Mouse (Mus musculus): Measurements from ENCODE around the gene Lrrc61. TPM values are rescaled to one million over a fixed set of nuclear protein-coding genes. Genes with fewer than 3 reads are reported as not detected.
"Not testable (repeated sequence)": the region's sequence is repeated elsewhere in the genome, so short reads cannot be mapped to it uniquely, and the experiment has no call there.

The Lrrc61 gene
- polyA plus RNA-seq (2016; fragmentation: Nextera tagmentation; extraction: Ambion mirVana) = 15.6 and 20.1 TPM in 2 replicates

DNA sequence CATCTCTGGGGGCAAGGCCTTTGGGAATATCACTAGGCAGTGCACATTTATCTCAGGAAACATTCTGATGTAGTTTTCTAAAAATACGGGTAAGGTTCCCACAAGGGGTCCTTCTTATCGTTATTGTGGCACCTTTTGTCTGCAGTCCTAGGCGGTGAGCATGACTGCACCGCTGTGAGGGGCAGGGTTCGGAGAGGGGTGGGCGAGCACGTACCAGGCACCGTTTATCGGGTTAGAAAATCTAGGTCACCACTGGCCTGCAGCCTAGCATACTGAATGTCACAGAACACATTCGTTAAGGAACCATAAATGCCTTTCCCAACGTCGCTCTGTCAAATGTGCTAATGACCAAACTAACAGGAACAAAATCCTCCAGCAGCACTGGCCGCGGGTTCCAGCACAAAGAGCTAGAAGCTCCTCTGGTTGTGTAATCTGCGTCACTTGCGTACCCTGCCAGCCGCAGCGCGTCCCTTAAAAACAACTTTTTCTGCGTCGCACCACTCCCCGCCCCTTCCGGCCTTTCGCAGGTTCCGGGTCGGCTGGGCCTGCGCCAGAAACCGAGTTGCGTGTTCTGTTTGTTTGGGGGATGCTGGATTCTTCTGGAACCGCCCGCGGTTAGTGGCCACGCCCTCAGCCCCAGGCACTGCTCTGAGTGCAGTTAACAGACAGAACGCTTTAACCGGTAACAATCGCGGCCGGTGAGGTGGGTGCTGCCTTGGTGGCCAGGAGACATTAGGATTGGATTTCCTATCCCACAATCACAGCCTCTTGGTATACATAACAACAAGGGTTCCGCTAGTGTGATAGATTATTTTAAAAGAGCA lies at the start of gene Lrrc61:
Gene Lrrc61, plus strand, starts transcription at position 517 of the 824 bp plus-strand sequence.
- under 1% methylated on average over 39 of the region's 39 CpGs for WGBS
- peak; percentile 90 for ATAC-seq (ENCODE audit: low FRiP score, low read depth)

DNA sequence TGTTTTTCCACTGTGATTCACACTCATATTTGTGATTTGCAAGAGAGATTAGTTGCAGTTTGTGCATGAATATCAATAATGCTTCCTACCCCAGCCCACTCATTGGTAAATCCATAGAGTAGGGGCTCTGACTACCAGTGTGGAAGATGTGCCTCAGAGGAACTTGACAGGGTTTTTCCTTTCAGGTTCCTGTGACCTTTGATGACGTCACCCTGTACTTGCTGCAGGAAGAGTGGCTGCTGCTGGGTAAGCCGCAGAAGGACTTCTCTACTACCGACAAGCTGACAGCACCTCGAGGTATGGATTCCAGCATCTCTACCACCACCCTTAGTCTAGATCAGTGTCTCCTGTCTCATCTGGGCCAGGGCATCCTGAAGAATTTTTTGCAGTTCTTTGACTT lies 46.5 kb upstream of the Lrrc61 start:
- H3K36me3 ChIP-seq = peaks cover 22% of the 10 kb centered on the region
- no peaks in the 10 kb centered on the region for H3K9me3 ChIP-seq
- ATAC-seq (ENCODE audit: low FRiP score, low read depth) = no peak
- H3K9ac ChIP-seq = no peak overlapping the region
- H3K4me1 ChIP-seq = peaks cover 6% of the 10 kb centered on the region
- no peaks in the 10 kb centered on the region for H3K27me3 ChIP-seq (replicated peaks)
- 80% methylated on average over 4 of the region's 4 CpGs for WGBS
- H3K4me2 ChIP-seq (replicated peaks) = no peak overlapping the region
- H3K4me3 ChIP-seq = no peak overlapping the region
- H3K27ac ChIP-seq = no peak overlapping the region

More for the DNA sequence above, at the start of gene Lrrc61:
- no peaks in the 10 kb centered on the region for H3K9me3 ChIP-seq
- H3K27me3 ChIP-seq (replicated peaks) = no peaks in the 10 kb centered on the region
- peak within 1 kb of the TSS; percentile 92 for H3K27ac ChIP-seq
- H3K4me3 ChIP-seq = peak within 1 kb of the TSS; percentile 47
- peaks cover 17% of the 10 kb centered on the region for H3K4me1 ChIP-seq
- H3K36me3 ChIP-seq = peaks cover 13% of the 10 kb centered on the region
- H3K9ac ChIP-seq = peak within 1 kb of the TSS; percentile 76
- peak within 1 kb of the TSS; percentile 75 for H3K4me2 ChIP-seq (replicated peaks)

DNA sequence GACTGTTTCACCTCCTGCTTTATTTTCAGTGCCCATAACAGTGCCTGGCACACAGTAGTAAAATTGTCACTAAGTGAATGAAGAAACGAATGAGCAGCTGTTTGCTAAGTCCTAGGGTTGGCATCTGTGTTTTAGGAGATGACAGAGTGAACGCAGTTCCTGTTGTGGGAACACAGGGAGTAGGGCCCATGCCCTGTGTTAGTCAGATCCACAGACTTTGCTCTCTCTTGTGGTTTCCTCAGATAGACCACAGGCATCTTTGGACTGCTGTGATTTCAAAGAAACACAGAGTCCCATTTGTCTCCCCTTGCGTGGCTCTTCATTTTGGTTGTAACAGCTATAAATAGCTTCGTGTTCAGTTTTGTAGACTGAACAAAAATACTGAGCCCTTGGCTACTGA lies 44.2 kb upstream of the Lrrc61 start:
- Histone ChIP-seq H3K36me3 (peaks cover 43% of the 10 kb centered on the region), H3K4me1 (no peaks in the 10 kb centered on the region), H3K4me2 (replicated peaks) (no peak overlapping the region), H3K27me3 (replicated peaks) (no peaks in the 10 kb centered on the region), H3K27ac (no peak overlapping the region), H3K9me3 (no peaks in the 10 kb centered on the region), H3K4me3 (no peak overlapping the region), H3K9ac (no peak overlapping the region)
- ATAC-seq (ENCODE audit: low FRiP score, low read depth) = no peak
- WGBS = 86% methylated on average over 4 of the region's 4 CpGs

DNA sequence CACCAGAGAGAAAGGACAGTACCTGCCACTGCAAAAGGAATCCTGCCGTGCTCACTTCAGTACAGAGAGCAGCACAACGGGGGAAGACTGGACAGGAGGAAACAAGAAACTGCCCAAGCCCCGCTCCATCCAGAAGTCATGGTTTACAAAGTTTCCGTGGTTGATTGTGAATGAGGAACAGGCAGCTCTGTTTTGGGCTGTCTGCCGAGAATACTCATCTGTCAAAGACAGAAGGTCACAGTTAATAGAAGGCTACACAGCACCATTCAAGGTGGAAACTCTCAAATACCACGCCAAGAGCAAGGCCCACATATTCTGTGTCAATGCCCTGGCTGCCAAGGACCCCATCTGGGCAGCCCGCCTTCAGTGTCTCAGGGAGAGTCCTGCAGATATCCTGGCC lies 42.7 kb upstream of the Lrrc61 start:
- 90% methylated on average over 7 of the region's 7 CpGs for WGBS
- Histone ChIP-seq H3K4me2 (replicated peaks) (no peak overlapping the region), H3K36me3 (peaks cover 57% of the 10 kb centered on the region), H3K4me3 (no peak overlapping the region), H3K4me1 (no peaks in the 10 kb centered on the region), H3K9ac (no peak overlapping the region), H3K27me3 (replicated peaks) (no peaks in the 10 kb centered on the region), H3K27ac (no peak overlapping the region), H3K9me3 (no peaks in the 10 kb centered on the region)
- no peak for ATAC-seq (ENCODE audit: low FRiP score, low read depth)

DNA sequence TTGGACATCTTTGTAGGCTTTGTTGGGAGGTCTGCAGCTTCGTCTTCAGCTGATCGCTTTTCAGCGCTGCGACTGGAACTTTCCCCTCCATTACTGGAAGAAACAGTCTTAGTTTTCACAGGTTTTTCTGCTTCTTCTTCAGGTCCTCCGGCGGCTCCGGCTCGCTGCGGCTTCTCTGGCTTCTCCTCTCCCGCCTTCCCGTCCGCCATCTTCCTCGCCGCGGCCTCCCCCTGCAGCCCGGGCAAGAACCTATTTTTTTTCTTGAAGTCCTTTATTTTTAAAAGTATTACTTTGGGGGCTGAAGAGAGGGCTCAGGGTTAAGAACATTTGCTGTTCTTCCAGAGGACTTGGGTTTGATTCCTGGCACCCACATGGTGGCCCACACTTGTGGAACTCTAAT lies 29.7 kb upstream of the Lrrc61 start:
- WGBS = 98% methylated on average over 16 of the region's 16 CpGs
- H3K27ac ChIP-seq; ATAC-seq (ENCODE audit: low FRiP score, low read depth); H3K9ac ChIP-seq; H3K4me2 ChIP-seq (replicated peaks); H3K27me3 ChIP-seq (replicated peaks); H3K4me1 ChIP-seq; H3K9me3 ChIP-seq; H3K4me3 ChIP-seq: not testable (repeated sequence)
- H3K36me3 ChIP-seq = peaks cover 10% of the 10 kb centered on the region; the same call in 1 of the 2 replicates

DNA sequence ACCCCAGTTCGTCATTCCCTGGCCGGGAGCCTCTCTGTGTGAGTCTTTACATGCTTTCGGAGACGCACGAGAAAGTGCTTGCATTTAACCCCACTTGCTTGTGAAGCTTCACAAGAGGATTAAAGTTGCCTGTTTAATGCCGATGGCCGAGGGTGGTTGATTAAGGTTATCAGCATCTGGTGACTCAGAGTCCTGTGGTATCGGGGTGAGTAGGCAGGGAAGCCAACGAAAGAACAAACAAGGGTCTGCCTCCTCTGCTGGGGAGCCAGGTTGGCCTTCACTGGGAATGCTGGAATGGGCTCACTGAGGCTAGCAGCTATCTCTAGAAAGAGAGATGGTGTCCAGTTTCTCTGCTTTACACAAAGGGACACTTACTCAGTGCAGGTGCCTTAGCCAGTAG lies 26.7 kb upstream of the Lrrc61 start:
- peaks cover 10% of the 10 kb centered on the region; the same call in 1 of the 2 replicates for H3K36me3 ChIP-seq

DNA sequence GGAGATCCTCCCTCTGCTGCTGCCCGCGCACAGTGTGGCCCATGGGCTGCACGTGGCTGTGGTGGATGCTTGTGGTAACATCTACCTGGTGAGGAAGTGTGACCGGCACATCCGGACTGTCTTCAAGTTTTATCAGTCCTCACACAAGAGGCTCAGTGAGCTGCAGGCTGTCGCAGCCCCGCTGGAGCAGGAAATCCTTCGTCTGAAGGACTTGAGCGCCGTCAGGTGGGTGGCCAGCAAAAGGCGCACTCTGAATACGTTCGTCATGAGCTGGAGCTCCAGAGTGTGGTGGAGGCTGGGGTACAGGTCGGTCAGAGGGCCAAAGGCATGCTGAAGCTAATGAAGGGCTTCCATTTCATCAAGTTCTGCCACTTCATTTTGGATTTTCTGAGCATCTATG lies 25.3 kb upstream of the Lrrc61 start:
- no peak overlapping the region for H3K4me2 ChIP-seq (replicated peaks)
- H3K36me3 ChIP-seq = peaks cover 10% of the 10 kb centered on the region; the same call in 1 of the 2 replicates
- H3K27me3 ChIP-seq (replicated peaks) = no peaks in the 10 kb centered on the region
- no peak overlapping the region for H3K27ac ChIP-seq
- WGBS = 77% methylated on average over 14 of the region's 14 CpGs
- no peak overlapping the region for H3K9ac ChIP-seq
- H3K4me1 ChIP-seq = no peaks in the 10 kb centered on the region
- no peaks in the 10 kb centered on the region for H3K9me3 ChIP-seq
- no peak overlapping the region for H3K4me3 ChIP-seq
- no peak for ATAC-seq (ENCODE audit: low FRiP score, low read depth)

More for the DNA sequence above, 26.7 kb upstream of the Lrrc61 start:
- H3K27me3 ChIP-seq (replicated peaks) = no peaks in the 10 kb centered on the region
- no peak overlapping the region for H3K4me2 ChIP-seq (replicated peaks)
- H3K9me3 ChIP-seq = no peaks in the 10 kb centered on the region
- H3K9ac ChIP-seq = no peak overlapping the region
- no peak overlapping the region for H3K27ac ChIP-seq
- H3K4me1 ChIP-seq = no peaks in the 10 kb centered on the region
- no peak overlapping the region for H3K4me3 ChIP-seq
- 93% methylated on average over 9 of the region's 9 CpGs for WGBS
- no peak for ATAC-seq (ENCODE audit: low FRiP score, low read depth)

DNA sequence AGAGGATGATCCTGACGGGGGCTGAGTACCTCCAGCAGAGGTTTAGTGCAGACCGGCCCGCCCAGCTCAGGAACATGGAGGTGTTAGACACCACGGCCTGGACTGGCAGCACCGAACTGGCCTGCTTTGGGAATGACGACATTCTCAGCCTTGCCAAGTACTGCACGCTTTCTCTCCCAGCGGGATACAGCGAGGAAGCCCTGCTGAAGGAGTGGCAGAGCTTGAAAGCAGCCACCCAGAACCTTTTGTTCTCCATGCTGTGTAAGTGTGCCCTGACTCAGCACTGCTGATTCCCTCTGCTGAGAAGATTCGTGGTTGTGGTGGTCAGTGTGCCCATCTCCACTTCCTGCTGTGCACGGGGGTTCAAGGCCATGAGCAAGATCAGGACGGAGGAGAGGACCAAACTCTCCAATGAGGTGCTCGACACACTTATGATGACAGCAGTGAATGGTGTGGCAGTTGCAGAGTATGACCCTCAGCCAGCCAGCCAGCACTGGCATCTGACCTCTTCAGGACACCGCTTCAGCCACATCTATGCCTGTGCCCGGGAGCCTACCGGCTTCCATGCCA lies 24.6 kb upstream of the Lrrc61 start:
- H3K4me3 ChIP-seq = no peak overlapping the region
- H3K27ac ChIP-seq = no peak overlapping the region
- 88% methylated on average over 16 of the region's 16 CpGs for WGBS
- ATAC-seq (ENCODE audit: low FRiP score, low read depth) = no peak
- H3K4me1 ChIP-seq = no peaks in the 10 kb centered on the region
- no peak overlapping the region for H3K9ac ChIP-seq
- no peaks in the 10 kb centered on the region for H3K9me3 ChIP-seq
- no peaks in the 10 kb centered on the region for H3K27me3 ChIP-seq (replicated peaks)
- H3K36me3 ChIP-seq = peaks cover 10% of the 10 kb centered on the region; the same call in 1 of the 2 replicates
- H3K4me2 ChIP-seq (replicated peaks) = no peak overlapping the region

DNA sequence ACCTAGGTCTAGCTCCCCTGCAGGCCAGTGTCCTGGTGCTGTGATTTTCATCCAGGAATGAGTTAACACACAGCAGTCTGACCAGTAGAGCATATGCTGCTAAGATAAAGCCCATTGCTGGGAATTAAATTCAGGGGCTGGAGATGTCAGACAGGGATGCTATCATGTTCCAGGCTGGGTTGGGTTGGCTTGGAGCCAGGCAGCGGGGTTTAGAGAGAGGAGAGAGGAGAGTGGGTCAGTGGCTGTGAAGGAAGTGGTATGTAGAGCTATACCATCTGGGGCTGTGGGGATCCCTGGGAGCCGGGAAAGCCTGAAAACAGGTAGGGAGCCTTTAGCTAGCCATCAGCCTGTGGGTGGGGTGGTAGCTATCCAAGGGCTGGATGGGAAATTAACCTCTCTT lies 23.7 kb upstream of the Lrrc61 start:
- Histone ChIP-seq H3K27me3 (replicated peaks) (no peaks in the 10 kb centered on the region), H3K4me2 (replicated peaks) (no peak overlapping the region), H3K36me3 (peaks cover 10% of the 10 kb centered on the region; the same call in 1 of the 2 replicates), H3K4me1 (no peaks in the 10 kb centered on the region), H3K9me3 (no peaks in the 10 kb centered on the region), H3K9ac (no peak overlapping the region), H3K4me3 (no peak overlapping the region), H3K27ac (no peak overlapping the region)
- no peak for ATAC-seq (ENCODE audit: low FRiP score, low read depth)
- WGBS = 86% methylated on average over 2 of the region's 2 CpGs

DNA sequence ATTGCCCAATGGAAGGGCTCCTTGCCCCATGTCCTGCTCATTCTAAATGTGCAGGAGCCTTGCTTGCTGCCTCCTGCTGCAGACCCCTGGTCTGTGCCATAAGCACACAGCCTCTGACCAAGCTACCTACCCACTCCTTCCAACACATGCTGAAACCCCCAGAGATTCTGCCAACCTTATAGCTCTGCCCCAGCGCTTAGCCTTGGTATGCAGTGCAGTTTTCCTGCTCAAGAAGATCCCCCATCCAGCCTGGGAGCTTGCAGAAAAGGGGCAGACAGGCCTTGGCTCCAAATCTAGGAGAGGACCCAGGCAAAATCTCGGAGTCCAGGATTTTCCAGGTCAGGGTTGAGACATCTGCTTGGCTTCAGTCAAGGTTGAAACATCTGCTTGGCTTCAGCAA lies 21.1 kb upstream of the Lrrc61 start:
- H3K36me3 ChIP-seq = peaks cover 7% of the 10 kb centered on the region; the same call in 1 of the 2 replicates
- no peak overlapping the region for H3K9ac ChIP-seq
- no peak overlapping the region for H3K27ac ChIP-seq
- ATAC-seq (ENCODE audit: low FRiP score, low read depth) = no peak
- H3K4me2 ChIP-seq (replicated peaks) = no peak overlapping the region
- no peak overlapping the region for H3K4me3 ChIP-seq
- H3K9me3 ChIP-seq = no peaks in the 10 kb centered on the region
- 73% methylated on average over 2 of the region's 2 CpGs for WGBS
- H3K27me3 ChIP-seq (replicated peaks) = no peaks in the 10 kb centered on the region
- peaks cover 15% of the 10 kb centered on the region for H3K4me1 ChIP-seq

DNA sequence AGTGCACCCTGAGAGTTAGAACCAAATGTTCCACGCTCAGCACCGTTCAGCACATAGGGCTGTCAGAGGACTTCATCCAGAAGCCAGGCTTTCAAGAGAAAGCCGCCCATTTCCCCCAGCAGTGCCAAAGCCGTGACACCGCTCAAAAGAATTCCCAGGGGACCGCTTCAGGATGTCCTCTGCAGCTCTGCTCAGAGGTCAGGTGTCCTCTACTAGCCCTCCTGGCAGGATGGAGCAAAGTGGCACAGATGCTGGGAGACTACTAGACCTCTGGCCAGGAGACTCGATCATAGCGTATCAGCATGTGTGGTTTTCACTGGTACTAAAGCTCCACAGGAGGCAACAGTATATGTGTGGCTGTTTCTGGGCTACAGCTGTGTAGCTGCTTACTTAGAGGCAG lies 19.7 kb upstream of the Lrrc61 start:
- ATAC-seq (ENCODE audit: low FRiP score, low read depth) = no peak
- Histone ChIP-seq H3K9me3 (no peaks in the 10 kb centered on the region), H3K4me1 (peaks cover 23% of the 10 kb centered on the region), H3K9ac (no peak overlapping the region), H3K4me2 (replicated peaks) (no peak overlapping the region), H3K4me3 (no peak overlapping the region), H3K27me3 (replicated peaks) (no peaks in the 10 kb centered on the region), H3K36me3 (no peaks in the 10 kb centered on the region), H3K27ac (no peak overlapping the region)
- WGBS = 79% methylated on average over 8 of the region's 8 CpGs

DNA sequence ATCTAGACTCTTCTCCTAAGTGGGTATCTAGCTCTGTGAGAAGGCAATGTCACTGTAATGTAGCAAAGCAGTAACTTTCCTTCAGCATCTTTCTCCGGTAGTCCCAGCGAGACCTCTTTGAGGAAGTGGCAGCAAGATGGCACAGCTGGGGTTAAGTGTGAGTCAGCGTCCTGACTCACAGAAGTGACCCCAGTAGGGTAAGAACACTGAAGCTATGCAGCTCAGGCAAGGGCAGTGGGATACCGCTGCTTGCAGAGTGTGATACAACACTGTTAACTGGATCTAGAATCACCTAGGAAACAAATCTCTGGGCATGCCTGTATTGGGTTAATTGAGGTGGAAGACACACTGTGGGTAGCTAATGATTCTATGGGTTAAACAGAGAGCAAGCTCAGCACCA lies 18.5 kb upstream of the Lrrc61 start:
- Histone ChIP-seq H3K36me3 (peaks cover 4% of the 10 kb centered on the region; the same call in 1 of the 2 replicates), H3K27ac (no peak overlapping the region), H3K4me2 (replicated peaks) (no peak overlapping the region), H3K27me3 (replicated peaks) (no peaks in the 10 kb centered on the region), H3K4me1 (peaks cover 23% of the 10 kb centered on the region), H3K9ac (no peak overlapping the region), H3K9me3 (no peaks in the 10 kb centered on the region), H3K4me3 (no peak overlapping the region)
- 73% methylated on average over 4 of the region's 4 CpGs for WGBS
- ATAC-seq (ENCODE audit: low FRiP score, low read depth) = no peak

Data from neural tube, embryonic 12.5 days (tissue).